Mouse (Mus musculus) T-helper 17 cell (primary cell): ENCODE measurements around the gene Gm38392.

Source experiments
- in situ Hi-C, 2 experiments: fragments of 300-600 bp; cut with MboI, MseI; formaldehyde crosslinking; loops; 1 replicate in 1 of 2; 2 replicates in 1 of 2; pipeline ENCODE4 v1.15.1; 2025; ENCODE audit warnings: high pct_unique_total_duplicates in 2 of 2

Gm38392 gene

DNA sequence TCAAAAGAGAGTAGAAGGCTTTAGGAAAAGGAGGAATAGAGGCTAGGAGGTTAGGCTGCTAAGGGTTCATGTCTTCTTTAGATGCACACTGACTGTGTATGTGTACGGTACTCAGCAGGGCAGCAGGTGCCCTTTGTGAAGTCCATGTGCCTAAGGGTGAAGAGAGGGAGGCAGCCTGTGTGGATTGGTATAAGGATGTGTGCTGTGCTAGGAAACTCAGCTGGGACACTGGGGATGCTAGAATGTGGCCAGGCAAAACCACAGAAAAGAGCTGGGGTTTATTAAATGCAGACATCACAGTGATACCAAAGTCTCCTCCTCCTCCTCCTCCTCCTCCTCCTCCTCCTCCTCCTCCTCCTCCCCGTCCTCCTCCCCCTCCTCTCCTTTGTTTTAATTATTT lies 69.3 kb downstream of the Gm38392 start:
- in situ Hi-C loops: no loop called here

GRCm38 (mm10) chr3:88216534-88217326 lies 70.3 kb downstream of the Gm38392 start:
- in situ Hi-C loops: no loop called here

- in situ Hi-C loops: no loop called here
These were observed 70.9 kb downstream of the Gm38392 start for GRCm38 (mm10) chr3:88216116-88216515.

DNA sequence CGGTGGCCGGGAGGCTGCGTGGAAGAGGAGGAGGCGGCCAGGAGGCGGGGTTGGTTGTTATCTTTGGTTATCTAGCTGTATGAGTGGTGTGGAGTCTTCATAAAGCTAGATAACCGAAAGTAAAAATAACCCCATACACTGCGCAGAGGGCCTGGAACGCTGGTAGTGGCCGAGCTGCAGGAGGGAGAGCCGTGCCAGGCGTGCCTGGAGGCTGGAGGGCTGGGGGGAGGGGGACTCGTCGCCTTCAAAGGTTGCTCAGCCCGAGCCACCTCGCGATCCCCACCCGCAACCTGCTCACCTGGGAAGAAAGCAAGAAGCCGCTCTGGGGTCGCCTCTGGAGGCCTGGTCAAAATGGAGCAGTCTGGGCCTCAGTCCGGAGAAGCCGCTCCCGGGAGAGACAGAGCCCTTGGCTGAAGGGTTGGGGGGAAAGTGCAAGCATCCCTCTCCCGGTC lies 71.4 kb downstream of the Gm38392 start:
- in situ Hi-C loops: no loop called here

DNA sequence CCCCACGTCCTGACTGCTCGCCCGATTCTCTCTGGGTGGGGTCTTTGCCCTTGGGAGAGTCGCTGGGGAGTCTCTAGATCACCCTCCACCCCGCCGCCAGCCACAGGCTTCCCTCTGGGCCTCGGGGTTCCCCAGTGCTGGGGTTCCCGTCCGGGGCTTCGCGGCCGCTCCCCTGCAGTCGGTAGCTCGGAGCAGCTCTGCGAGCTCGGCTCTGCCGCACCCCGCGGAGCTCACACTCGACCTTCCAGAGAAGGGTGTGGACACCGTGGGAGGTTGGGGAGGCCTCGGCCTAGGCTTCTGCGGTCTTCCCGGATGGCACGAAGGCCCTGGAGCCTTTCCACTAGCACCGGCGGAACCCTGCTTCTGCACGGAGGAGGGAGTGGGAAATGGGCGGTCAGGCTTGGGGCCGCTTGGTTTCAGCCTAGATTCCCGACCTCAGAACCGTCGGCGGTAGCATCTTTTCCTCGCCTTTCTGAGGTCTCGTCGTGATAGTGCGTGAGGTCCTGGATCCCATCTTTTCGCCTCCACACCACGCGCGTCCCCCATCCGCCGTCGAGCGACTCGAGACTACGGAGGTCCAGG lies 71.9 kb downstream of the Gm38392 start:
- in situ Hi-C loops: no loop called here

DNA sequence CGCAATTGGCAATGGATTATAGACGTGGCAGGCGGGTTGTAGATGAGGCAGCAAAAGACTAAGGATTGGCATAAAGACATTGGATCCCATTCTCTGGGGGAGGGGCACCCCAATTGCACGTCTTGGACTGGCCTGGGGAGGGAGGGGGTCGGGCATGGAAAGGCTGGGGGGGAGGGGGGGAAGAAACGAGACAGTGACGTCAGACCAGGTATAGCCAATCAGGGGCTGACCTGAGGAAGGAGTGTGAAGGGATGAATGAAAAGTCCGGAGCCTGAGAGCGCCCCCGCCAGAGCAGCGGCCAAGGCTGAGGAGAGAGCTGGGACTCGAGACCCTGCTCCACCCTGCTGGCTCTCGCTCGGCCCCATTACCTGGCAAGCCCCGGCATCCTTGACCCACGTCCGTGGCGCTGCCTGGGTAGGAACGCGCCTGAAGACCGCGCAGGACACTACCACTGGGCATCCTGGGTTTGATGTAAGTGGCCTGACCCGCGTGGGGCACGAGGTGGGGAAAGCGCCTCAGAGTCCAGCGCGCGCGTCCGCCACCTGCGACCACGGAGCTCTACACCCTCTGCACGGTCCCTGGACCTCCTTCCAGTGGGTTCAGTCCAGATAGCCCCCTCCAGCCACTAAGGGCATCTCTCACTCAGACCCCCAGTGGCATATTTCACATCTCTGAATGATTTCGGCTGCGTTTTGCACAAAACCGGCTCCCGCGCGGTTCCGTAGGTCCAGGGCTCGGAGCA lies 72.6 kb downstream of the Gm38392 start:
- in situ Hi-C loops: no loop called here

DNA sequence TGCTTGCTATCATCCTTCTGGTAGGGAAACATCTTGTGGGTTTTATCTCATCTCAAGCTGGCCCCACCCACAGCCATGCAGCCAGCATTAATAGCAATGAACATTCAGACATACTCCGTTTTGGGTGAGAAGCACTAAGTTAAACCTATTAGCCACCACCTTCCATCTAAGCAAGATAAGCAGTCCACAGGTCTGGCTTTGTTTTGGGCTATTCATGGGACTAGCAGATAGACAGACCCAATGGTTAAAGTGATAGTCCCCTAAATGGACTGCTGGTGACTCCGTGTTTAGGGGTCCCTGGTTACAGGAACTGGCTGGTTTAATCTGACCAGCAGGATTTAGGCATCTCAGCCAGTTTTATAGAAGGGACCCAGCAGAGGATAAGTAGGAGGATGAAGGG lies 74.0 kb downstream of the Gm38392 start:
- in situ Hi-C loops: no loop called here

DNA sequence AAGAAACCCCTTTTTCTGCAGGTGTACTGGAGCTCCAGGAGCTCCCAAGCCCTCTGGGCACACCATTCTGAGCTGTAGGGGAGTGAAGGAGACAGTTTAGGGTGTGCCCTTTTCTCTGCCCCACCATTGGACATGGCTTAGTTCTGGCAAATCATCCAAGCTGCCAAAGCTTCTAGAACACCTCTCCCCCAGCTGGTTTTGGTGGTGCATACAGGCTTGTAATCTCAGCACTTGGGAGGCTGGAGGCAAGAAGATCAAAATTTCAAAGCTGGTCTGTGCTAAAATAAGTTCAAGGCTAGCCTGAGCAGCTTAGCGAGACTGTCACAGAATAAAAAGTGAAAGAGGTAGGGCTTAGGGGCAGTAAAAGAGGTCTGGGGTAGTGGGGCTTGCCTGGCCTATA lies 74.7 kb downstream of the Gm38392 start:
- in situ Hi-C loops: no loop called here

- in situ Hi-C loops: no loop called here
These were observed 76.1 kb downstream of the Gm38392 start for GRCm38 (mm10) chr3:88210918-88211317.

GRCm38 (mm10) chr3:88210121-88210520 lies 76.9 kb downstream of the Gm38392 start:
- in situ Hi-C loops: no loop called here

DNA sequence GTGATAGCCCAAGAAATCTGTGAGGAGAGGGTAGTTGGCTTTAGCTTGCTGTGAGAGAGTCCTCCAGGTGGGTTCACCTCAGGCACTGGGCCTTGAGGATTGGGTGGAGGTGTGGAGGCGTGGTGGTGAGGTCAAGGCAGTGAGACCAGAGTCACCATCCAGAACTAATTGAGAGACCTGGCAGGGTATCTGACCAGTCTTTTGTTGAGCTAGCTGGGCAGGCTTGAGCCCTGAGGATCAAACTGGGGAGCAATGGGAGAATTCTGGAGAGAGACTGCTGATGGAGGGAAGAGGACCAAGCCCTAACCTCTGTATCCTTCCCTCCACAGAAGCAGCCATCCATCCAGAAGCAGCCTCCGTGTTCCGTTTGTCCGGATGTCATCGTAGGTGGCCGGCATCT lies 77.7 kb downstream of the Gm38392 start:
- in situ Hi-C loops: no loop called here

GRCm38 (mm10) chr3:88208226-88208720 lies 78.7 kb downstream of the Gm38392 start:
- in situ Hi-C loops: no loop called here

DNA sequence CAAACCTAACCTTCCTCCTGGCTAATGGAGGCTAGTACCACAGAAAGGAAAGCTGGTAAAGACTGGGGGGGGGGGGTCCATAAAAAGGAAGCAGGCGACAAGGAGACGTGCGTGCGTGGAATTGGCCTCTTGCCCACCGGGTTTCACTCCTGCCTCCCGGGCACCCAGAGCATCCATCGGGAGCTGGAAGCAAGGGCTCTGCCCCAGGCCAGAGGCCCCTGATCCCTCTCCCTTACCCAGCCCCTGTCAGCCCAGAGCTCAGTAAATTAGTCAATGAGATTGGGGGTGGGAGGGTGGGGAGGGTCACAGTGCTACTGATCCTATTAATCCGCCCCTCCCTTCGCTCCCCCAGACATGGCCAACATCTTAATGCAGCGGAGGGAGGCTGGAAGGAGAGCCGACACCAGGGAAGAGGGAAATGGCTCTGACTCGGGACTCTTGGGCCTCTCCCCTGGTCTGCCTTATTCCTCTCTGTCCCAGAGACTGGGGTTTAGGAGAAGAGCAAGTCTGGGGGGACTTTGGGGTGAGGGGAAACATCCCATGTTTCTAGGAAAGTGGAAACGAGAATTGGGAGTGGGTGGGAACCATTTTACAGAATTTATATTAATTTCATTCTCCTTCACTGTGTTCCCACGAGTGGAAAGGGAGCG lies 79.4 kb downstream of the Gm38392 start:
- in situ Hi-C loops: no loop called here

DNA sequence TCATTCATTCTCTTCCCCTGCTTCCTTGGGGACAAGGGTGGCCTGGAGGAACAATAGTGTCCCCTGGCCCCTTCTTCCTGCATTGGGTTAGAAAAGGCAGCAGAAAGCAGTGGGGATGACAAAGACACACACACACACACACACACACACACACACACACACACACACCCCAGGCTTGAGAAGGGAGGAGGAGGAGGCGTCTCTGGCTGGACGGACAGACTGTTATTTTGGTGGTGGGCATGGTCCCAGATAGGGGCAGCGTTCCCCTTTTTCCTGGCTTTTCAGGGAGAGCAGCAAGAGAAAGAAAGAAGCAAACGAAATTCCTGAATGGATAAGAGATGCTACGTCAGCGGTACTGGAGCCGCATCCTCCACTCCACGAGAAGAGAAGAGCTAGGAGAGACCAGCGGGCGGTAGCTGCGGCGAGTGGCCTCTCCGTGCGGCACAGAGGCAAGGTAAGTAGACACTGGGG lies 80.1 kb downstream of the Gm38392 start:
- in situ Hi-C loops: no loop called here

GRCm38 (mm10) chr3:88206500-88206899 lies 80.5 kb downstream of the Gm38392 start:
- in situ Hi-C loops: no loop called here

GRCm38 (mm10) chr3:88205563-88206491 lies 81.2 kb downstream of the Gm38392 start:
- in situ Hi-C loops: no loop called here

- in situ Hi-C loops: no loop called here
These were observed 81.8 kb downstream of the Gm38392 start for GRCm38 (mm10) chr3:88205176-88205562.

DNA sequence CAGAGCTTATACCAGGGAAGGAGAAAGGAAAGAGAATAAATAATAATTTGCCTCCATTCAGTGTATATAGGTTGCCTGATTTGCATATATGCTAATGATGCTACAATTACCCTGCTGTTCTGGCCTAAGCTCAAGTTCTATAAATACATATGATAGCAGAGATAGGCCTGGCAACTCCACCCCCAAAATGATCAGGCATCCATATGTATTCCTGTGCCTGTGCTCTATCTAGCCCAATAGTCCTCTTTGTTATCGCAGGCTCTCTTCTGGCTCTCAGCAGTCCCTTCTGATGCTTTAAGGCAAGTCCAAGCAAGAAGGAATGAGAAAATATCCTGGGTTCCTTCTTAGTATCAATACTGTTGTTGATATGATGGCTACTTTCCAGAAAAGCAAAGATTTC lies 82.3 kb downstream of the Gm38392 start:
- in situ Hi-C loops: no loop called here

DNA sequence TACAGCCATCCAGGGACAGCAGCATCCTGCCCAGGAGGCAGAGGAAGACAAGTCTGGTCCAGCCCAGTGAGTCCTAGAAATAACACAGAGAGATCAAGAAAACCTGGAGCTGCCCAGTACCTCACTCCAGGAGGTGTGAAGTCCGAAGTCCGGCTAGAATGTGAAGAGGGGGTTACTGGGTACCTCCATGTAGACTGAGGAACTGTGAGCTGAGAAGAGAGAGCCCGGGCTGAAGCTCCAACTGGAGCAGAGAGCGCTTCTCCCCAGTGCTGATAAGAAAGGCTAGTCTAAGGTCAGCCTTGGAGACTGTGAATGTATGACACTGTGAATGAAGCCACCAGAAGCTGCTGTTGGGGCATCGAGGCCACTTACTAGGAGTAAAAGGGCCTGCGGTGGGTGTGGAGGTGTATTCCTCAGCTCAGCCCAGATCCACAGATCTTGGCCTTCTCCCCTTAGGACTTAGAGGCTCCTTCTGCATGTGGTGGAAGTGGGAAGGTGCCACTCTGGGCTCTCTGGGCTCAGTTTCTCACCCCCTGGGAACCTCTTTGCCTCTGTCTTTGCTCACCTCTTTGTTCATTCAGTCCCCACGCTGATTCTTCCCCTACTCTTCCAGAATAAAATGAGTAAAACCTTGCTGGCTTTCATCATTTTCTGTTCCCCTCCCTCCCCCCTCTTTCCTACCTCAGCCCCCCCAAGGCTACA lies 82.9 kb downstream of the Gm38392 start:
- in situ Hi-C loops: no loop called here

DNA sequence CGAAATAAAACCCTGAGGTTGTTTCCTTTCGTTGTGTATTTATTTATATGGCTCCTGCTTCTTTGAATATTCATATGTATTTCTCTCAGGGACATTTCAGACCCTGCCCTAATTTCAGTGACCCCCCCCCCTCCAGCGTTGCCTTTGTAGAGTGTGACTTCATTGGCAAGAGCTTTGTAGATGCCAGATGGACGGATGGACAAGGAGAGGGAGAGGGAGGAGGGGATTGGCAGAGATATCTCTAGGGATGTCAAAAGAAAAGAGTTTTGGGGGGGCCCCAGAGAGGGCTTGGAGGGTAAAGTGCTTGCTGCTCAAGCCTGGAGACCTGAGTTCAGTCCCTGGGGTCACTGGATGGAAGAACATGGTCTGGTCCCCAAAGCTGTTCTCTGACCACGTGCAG lies 83.6 kb downstream of the Gm38392 start:
- in situ Hi-C loops: no loop called here
